Mouse (Mus musculus): Measurements from ENCODE around the gene Gm17660. TPM values are rescaled to one million over a fixed set of nuclear protein-coding genes. Genes with fewer than 3 reads are reported as not detected.
A peak's percentile ranks its signal among the peaks of the same experiment; 100 is the strongest.
"Not testable (repeated sequence)": the region's sequence is repeated elsewhere in the genome, so short reads cannot be mapped to it uniquely, and the experiment has no call there.

Gene Gm17660
- polyA plus RNA-seq, 1 experiment: not detected

DNA sequence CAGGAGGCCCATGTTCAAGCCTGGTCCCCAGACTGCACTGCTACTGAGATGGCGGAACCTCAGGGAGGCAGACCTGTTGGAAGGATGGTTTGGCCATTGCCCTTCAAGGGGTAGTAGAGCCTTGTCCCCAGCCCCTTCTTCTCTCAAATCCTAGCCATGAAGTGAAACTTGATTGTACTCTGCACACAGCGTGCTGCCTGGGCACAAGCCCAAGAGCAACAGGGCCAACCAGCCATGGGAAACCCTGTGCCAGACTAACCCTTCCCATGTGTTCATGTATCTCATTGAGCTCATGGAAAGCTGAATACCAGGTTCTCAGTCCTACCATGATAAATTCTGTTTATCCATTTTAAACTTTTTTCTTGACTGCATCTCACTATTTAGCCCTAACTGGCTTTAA is 34.5 kb downstream of the Gm17660 start:
- no peak for DNase-seq (ENCODE audit: low spot score)

DNA sequence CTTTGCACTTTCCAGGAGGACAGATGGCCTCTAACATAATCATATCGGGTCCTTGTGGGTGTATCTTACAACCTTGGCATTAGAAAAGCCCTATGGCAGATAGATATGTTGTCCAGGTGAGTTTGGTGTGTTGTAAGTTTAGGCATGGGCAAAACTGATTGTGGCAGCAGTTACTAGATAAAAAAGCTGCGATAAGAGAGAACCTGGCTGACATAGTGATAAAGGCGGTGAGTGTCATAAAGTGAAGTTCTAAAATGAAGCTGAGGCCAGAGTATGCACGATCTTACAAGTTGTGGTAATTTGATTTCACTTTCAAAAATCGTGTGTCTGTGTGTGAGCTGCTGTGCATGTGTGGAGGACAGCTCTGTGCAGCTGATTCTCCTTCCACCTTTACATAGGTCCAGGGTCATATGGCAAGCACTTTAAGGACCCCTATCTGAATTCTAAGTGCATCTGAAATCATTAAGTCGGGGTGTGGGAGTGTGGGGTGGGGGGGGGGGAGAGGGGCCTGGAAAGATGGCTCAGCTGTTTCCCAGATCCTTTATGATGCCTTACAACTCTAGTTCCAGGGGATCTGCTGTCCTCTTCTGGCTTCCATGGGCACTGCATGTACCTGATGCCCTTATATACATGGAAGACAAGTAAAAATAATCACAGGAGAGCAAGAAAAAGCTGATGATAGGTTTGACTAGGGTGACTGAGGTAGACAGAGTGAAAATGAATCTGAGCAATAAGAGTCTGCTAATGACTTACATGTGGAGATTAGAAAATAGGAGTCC is 38.1 kb downstream of the Gm17660 start:
- no peak for DNase-seq (ENCODE audit: low spot score)

DNA sequence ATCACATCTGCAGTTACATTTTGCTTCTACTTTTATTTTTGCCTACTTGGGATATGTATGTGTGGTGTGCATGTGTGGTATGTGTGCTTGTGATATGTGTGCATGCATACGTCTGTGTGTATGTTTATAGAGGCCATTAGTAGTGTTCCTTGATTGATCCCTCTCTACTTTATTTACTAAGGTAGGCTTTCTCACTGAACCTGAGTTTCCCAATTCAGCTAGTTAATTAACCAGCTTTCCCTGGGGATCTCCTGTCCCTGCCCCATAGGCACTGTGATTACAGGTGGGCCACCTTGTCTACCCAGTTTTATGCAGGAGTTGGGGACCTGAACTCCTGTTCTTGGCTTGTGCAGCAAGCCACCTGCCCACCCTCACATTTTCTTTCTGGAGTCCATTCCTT is 40.7 kb downstream of the Gm17660 start:
- DNase-seq (ENCODE audit: low spot score): no peak

DNA sequence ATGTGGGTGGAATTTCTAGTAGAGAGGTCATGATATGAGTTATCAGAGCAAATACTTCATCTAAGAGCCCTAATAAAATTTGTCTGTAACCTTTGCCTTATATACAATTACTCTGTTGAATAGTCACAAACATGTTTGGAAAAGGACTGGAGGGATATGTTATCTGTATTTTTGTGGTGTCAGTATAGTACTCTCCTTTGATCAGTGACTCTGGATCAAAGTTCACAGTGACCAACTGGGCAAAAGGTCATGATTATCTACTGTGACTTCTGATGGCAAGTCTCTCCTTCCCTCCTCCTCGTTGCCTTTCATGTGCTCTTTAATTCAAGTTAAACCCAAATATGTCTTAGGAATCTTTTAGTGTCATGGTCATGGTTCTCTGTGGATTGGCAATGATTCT is 41.6 kb downstream of the Gm17660 start:
- no peak for DNase-seq (ENCODE audit: low spot score)

DNA sequence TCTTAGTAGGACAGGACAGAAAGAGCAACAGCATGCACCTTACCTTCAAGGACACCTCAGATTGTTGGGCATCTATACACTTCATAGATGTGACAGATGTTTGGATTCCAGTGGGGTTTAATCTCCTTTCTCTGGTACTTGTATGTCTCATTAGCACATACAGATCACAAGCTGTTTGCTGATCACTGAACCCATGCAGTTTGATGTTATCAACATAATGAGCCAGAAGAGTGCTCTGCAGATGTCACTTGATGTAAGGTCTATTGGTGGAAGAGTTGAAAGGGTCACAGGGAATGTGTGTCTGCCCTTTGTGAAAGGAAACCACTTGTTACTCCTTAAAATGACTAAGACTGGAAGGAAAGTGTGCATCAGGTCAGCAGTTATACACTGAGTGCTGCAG is 42.3 kb downstream of the Gm17660 start:
- no peak for DNase-seq (ENCODE audit: low spot score)

DNA sequence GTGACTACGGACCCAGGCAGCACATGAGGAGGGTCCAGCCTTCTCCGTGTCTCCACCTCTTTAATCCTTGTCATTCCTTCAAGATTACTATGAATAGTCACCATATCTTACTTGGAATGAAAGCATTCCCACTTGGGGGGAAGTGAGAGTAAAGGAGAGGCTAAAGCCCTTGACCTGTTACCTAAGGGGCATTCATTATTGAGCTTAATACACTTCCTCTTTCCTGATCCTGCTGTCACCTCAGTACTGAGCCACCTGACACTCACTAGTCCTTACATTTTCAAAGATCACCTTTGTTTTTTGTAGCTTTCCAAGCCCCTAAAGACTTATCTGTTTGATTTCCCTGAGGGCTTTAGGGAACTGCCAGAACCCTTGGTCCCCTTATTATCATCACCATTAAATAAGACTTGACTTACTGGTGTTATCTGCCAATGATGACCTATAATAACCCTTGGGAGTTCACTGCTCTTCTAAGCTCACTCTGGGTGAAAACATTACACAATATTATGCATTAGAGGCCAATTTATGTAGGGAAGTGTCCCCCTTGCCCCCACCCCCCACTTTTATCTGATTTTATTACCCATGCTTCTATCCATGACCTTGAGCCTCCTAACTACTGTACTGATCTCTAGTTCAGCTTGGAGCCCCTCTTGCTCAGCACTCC is 44.8 kb downstream of the Gm17660 start:
- no peak for DNase-seq (ENCODE audit: low spot score)

DNA sequence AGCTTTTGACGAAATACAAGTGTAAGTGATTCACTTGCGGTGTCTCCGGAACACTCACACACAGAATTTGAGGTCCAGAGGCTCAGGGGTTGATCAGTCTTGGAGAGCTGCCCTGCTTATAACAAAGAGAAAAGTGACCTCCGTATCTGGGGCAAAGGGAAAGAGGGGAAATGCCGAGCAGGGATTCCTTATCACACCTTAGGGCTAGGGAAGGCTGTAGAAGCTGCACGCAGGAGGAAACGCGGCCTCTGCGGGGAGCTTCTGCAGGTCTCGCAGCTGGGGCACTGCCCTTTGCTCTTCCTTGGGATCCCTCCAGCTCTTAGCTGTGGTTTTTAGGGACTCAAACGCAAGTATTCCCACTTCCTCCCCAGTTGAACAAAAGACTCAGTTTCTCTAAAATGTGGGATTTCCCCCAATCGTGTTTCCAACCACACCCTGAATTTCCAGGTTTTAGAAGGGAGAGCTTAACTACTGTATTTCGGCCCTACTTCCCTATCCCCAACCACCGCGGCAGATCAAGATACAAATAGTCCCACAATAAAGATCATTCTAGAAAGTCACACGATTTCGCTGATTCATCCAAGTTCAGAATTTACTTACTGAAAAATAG is 52.1 kb downstream of the Gm17660 start:
- DNase-seq (ENCODE audit: low spot score): no peak

DNA sequence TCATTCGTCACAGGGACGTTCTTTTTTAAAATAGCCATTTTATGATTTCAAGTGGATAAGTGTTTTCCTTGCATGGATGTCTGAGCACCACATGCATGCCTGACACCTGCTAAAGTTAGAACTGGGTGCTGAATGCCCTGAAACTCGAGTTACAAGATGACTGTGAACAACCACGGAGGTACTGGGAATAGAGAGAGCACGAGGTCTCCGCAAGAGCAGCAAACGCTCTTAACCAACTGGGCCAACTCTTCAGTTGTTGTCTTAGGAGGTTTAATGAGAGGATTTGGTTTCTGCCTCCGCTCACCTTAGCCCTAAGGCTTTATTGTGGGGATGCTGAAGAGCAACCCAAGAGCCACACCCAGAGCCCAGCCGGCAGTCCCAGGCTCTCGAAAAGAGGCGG is 52.6 kb downstream of the Gm17660 start:
- no peak for DNase-seq (ENCODE audit: low spot score)

DNA sequence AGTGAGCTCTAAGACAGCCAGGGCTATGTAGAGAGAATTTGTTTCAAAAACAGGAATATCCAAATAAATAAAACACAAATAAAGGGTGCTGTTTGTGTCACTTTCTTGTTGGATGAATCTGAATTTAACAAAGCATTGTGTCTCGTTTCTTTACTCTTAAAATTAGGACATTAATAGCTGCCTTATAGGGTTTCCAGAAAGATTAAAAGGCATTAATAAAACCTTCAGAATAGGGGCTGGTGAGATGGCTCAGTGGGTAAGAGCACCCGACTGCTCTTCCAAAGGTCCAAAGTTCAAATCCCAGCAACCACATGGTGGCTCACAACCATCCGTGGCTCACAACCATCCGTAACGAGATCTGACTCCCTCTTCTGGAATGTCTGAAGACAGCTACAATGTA is 53.2 kb downstream of the Gm17660 start:
- not testable (repeated sequence) for DNase-seq (ENCODE audit: low spot score)

DNA sequence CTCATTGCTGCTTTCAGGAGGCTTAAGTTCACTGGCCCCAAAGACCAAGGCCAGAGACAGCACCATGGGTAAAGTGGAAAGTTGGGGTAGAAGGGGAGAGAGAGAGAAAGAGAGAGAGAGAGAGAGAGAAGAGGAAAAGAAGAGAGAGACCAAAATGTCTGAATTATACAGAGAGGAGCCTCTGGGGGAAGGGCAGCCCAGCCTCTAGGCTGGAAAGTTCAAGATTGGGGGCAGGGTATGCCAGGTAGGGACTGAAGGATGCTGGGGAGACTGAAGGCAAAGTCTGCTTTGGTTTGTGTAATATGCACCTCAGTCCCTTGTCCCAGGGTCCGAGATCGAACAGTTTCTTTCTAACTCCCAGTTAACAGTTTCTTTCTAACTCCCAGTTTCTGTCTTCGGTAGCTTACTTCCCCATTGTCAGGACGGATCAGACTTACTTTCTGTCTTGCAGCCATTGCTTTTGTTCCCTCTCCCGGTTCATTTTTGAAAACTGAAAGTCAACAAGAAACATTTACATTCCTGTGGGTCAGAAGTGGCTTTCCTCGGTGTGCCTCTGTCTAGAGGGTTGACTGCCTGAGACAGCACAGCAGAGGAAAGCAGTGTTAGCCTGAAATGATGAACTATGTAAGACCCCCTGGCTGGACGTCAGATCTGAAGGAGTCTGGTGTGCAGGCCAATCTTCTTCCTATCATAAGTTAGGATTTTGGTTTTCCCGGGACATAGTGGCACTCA is 54.0 kb downstream of the Gm17660 start:
- no peak for DNase-seq (ENCODE audit: low spot score)

DNA sequence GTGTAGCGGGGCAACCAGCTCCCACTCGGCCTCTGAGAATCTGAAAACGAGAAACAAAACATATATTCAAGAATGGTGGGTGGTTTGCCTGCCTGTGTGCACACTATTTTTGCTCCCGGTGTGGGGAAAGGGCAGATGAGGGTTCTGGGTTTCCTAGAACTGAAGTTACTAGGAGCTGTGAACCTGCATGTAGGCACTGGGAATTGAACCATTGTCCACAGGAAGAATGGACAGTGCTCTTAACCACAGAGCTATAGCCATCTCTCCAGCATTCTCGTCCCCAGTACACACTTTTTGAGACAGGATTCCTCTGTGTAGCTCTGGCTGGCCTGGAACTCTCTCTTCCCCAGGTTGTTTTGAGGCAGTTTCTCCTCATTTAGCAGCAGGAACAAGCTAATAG is 54.9 kb downstream of the Gm17660 start:
- DNase-seq (ENCODE audit: low spot score): no peak

DNA sequence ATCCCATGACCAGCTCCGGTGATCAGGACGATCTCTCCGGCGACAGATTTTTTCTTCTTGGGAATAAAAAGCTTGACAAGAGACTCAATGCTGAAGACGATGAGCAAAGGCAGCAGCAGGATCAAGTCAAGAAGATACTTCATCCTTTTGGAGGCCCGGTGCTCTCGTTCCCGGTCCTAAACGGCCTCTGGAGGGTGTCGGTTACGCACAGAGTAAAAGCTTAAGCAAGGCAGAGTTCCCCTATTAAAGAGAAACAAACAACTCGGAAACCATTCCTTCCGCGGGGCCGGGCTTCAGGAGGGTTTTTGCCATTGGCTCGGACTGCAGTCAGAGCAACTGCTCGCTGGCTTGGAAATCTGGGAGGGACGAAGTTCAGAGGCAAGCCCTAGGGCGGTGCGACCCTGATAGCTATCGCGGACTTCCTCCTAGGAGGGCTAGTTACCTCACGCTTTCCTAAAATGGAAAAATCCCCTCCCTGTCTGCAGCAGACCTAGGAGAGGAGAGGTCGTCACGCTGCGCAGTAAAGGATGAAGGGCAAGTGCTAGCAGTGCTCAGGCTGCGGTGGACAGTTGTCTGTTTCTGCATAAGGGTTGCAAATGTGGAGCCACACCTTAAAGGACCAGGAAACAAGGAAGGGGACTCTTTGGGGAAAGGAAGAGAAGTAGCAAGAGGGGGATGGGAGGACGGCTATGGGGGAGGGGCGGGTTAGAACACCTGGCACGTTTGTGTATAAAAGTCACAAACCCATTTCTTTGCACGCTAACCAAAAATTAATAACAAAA is 55.6 kb downstream of the Gm17660 start, which contains the start of gene Hsd17b11:
TSS of gene Hsd17b11 (minus strand) at position 323 of the 782 bp plus-strand sequence.
- DNase-seq (ENCODE audit: low spot score): peak; percentile 73

Other genes starting within 250 kb of the Gm17660 start
- gene Klhl8, start 166.3 kb downstream of the Gm17660 start, polyA plus RNA-seq (2012; rRNA removed): 9.4 and 11.6 TPM in 2 replicates
- gene Hsd17b13, start 100.2 kb downstream of the Gm17660 start, polyA plus RNA-seq (2012; rRNA removed): 1.4 and 1.7 TPM in 2 replicates
- gene Hsd17b11, start 55.7 kb downstream of the Gm17660 start, polyA plus RNA-seq (2012; rRNA removed): 77.1 and 90.8 TPM in 2 replicates
- gene Nudt9, start 31.3 kb downstream of the Gm17660 start, polyA plus RNA-seq (2012; rRNA removed): 50.6 and 55.6 TPM in 2 replicates
- gene Sparcl1, start 36.1 kb upstream of the Gm17660 start, polyA plus RNA-seq (2012; rRNA removed): 1,512 and 1,967 TPM in 2 replicates
- not detected in 2 replicates for gene Dspp, start 93.1 kb upstream of the Gm17660 start, polyA plus RNA-seq (2012; rRNA removed)
- 0.03 and 0.04 TPM in 2 replicates for gene Dmp1, start 125.0 kb upstream of the Gm17660 start, polyA plus RNA-seq (2012; rRNA removed)
- 0.04 and 0.07 TPM in 2 replicates for gene Ibsp, start 221.6 kb upstream of the Gm17660 start, polyA plus RNA-seq (2012; rRNA removed)
- gene Mepe, start 247.7 kb upstream of the Gm17660 start, polyA plus RNA-seq (2012; rRNA removed): not detected in 2 replicates